Mouse (Mus musculus): Measurements from ENCODE around the gene Ddr1. TPM values are rescaled to one million over a fixed set of nuclear protein-coding genes. Genes with fewer than 3 reads are reported as not detected.

Ddr1 gene
- polyA plus RNA-seq, 1 experiment from 2014 or later: 33.8 TPM

GRCm38 (mm10) chr17:35636363-35636762, 68.1 kb downstream of the Ddr1 start:
- no peak for DNase-seq (ENCODE audit: low spot score)

GRCm38 (mm10) chr17:35635699-35636111, 68.7 kb downstream of the Ddr1 start:
- DNase-seq (ENCODE audit: low spot score): peak; percentile 66

GRCm38 (mm10) chr17:35635202-35635601, 69.2 kb downstream of the Ddr1 start:
- peak; percentile 10 for DNase-seq (ENCODE audit: low spot score)

GRCm38 (mm10) chr17:35633992-35634391, 70.4 kb downstream of the Ddr1 start:
- peak; percentile 42 for DNase-seq (ENCODE audit: low spot score)

Other genes starting within 250 kb of the Ddr1 start
- gene H2-Q10, start 234.5 kb downstream of the Ddr1 start, polyA plus RNA-seq (2015; fragmentation: Nextera tagmentation; extraction: Ambion mirVana): 3.3 and 3.8 TPM in 2 replicates
- gene Pou5f1, start 198.6 kb downstream of the Ddr1 start, polyA plus RNA-seq (2015; fragmentation: Nextera tagmentation; extraction: Ambion mirVana): 0.44 and 0.62 TPM in 2 replicates
- 75.9 and 80.4 TPM in 2 replicates for gene Tcf19, start 187.8 kb downstream of the Ddr1 start, polyA plus RNA-seq (2015; fragmentation: Nextera tagmentation; extraction: Ambion mirVana)
- 8.7 and 9.8 TPM in 2 replicates for gene Cchcr1, start 187.5 kb downstream of the Ddr1 start, polyA plus RNA-seq (2015; fragmentation: Nextera tagmentation; extraction: Ambion mirVana)
- gene Psors1c2, start 171.4 kb downstream of the Ddr1 start, polyA plus RNA-seq (2015; fragmentation: Nextera tagmentation; extraction: Ambion mirVana): 10.2 and 12.7 TPM in 2 replicates
- gene Cdsn, start 152.5 kb downstream of the Ddr1 start, polyA plus RNA-seq (2015; fragmentation: Nextera tagmentation; extraction: Ambion mirVana): 0.22 and 0.28 TPM in 2 replicates
- 1.3 and 6.3 TPM in 2 replicates for gene 2300002M23Rik, start 137.2 kb downstream of the Ddr1 start, polyA plus RNA-seq (2015; fragmentation: Nextera tagmentation; extraction: Ambion mirVana)
- gene Sfta2, start 103.1 kb downstream of the Ddr1 start, polyA plus RNA-seq (2015; fragmentation: Nextera tagmentation; extraction: Ambion mirVana): not detected in 2 replicates
- 0.18 and 0.23 TPM in 2 replicates for gene Gm9573, start 78.0 kb downstream of the Ddr1 start, polyA plus RNA-seq (2015; fragmentation: Nextera tagmentation; extraction: Ambion mirVana)
- 0.10 and 0.17 TPM in 2 replicates for gene Mucl3, start 60.9 kb downstream of the Ddr1 start, polyA plus RNA-seq (2015; fragmentation: Nextera tagmentation; extraction: Ambion mirVana)
- gene Vars2, start 37.0 kb downstream of the Ddr1 start, polyA plus RNA-seq (2015; fragmentation: Nextera tagmentation; extraction: Ambion mirVana): 22.5 and 27.0 TPM in 2 replicates
- 267 and 319 TPM in 2 replicates for gene Gtf2h4, start 30.9 kb downstream of the Ddr1 start, polyA plus RNA-seq (2015; fragmentation: Nextera tagmentation; extraction: Ambion mirVana)
- gene Ier3, start 117.1 kb upstream of the Ddr1 start, polyA plus RNA-seq (2015; fragmentation: Nextera tagmentation; extraction: Ambion mirVana): 18.1 and 19.0 TPM in 2 replicates
- gene Flot1, start 118.6 kb upstream of the Ddr1 start, polyA plus RNA-seq (2015; fragmentation: Nextera tagmentation; extraction: Ambion mirVana): 88.3 and 93.1 TPM in 2 replicates
- gene Tubb5, start 133.7 kb upstream of the Ddr1 start, polyA plus RNA-seq (2015; fragmentation: Nextera tagmentation; extraction: Ambion mirVana): 942 and 997 TPM in 2 replicates
- 6.7 TPM in 2 replicates for gene Mdc1, start 136.9 kb upstream of the Ddr1 start, polyA plus RNA-seq (2015; fragmentation: Nextera tagmentation; extraction: Ambion mirVana)
- 53.7 and 59.1 TPM in 2 replicates for gene Nrm, start 156.7 kb upstream of the Ddr1 start, polyA plus RNA-seq (2015; fragmentation: Nextera tagmentation; extraction: Ambion mirVana)
- gene Ppp1r18, start 161.0 kb upstream of the Ddr1 start, polyA plus RNA-seq (2015; fragmentation: Nextera tagmentation; extraction: Ambion mirVana): 82.4 and 89.3 TPM in 2 replicates
- gene Dhx16, start 175.2 kb upstream of the Ddr1 start, polyA plus RNA-seq (2015; fragmentation: Nextera tagmentation; extraction: Ambion mirVana): 48.9 and 50.6 TPM in 2 replicates
- gene 2310061I04Rik, start 192.8 kb upstream of the Ddr1 start, polyA plus RNA-seq (2015; fragmentation: Nextera tagmentation; extraction: Ambion mirVana): 24.5 and 27.1 TPM in 2 replicates
- 16.4 and 17.5 TPM in 2 replicates for gene Atat1, start 205.5 kb upstream of the Ddr1 start, polyA plus RNA-seq (2015; fragmentation: Nextera tagmentation; extraction: Ambion mirVana)
- 91.1 and 93.5 TPM in 2 replicates for gene Mrps18b, start 211.8 kb upstream of the Ddr1 start, polyA plus RNA-seq (2015; fragmentation: Nextera tagmentation; extraction: Ambion mirVana)
- 35.6 and 36.0 TPM in 2 replicates for gene Ppp1r10, start 211.8 kb upstream of the Ddr1 start, polyA plus RNA-seq (2015; fragmentation: Nextera tagmentation; extraction: Ambion mirVana)